Mouse (Mus musculus): Measurements from ENCODE around the gene Gm15013.

DNA sequence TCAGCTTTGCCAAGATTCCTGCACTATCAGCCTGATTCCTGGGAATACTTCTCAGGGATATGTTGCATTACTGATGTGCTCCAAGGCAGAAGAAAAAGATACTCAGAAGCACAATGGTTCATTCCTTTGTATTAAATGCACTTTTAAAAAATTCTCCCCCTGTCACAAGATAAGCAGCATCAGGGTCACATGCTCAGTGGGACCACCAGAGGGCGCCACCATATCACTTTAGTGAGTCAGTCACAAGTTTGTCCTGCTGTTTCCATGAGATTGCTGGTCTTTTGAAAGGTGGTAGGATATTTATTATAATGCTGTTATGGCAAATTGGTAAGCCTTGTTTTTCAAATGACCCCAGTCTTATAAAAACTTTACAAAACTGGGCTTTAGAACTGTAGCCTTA lies 37.6 kb upstream of the Gm15013 start:
- TF ChIP-seq CTCF (IDR thresholded peaks at IDR 0.05; ENCODE audit: low read depth, low read length) (peak; percentile 62; the same call in 1 of the 2 replicates), POLR2A (IDR thresholded peaks at IDR 0.05; ENCODE audit: extremely low read depth, insufficient read depth, low read length) (no peak)

Measured in liver, adult 2 months (tissue).